Mouse (Mus musculus): ENCODE results near the gene Insc.

Insc gene

DNA sequence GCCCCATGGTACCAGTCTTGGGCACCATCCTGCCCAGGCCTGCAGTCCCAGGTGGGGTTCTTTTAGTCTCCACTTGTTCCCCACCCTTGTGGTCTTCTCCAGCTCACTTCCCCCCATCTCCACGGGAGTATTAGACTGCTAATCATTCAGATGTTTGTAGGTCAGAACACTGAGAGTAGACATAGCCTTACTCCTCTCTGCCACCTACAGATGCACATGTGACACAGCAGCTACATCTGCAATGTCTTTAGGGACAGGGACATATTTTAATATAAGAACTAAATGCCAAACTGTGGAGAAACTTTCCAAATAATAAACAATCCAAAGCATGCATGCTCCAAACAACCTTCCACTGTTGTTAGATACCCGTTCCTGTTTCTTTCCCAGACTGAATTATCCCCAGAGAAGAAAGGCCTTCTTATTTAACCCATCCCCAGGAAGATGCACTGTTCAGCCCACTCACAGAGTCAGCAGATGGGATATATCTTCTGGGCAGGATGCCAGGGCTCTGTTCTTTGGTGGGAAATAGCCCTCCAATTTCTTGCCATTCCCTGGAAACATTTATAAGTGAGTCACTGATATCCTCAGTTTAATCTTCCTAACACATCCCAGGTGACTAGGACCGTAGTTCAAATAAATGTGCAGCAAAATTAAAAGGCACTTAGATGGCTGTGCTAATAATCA lies 88.9 kb downstream of the Insc start:
- DNase-seq = no peak

DNA sequence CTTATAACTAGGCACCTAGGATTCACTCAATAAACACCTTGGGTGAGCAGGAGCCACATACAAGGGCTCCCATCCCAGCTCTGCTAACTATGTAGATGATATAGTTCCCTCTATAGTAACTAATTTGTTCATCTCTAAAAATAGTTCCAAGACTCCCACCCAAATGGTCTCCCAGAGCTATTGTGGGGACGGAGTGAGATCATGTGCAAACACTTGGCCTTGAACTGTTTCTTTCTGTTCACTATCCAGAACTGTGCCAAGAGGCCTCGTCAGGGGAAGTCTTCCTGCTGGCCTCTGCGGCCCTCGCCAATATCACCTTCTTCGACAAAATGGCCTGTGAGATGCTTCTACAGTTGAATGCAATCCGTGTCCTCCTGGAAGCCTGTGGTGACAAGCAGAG lies 91.0 kb downstream of the Insc start:
- DNase-seq = no peak

DNA sequence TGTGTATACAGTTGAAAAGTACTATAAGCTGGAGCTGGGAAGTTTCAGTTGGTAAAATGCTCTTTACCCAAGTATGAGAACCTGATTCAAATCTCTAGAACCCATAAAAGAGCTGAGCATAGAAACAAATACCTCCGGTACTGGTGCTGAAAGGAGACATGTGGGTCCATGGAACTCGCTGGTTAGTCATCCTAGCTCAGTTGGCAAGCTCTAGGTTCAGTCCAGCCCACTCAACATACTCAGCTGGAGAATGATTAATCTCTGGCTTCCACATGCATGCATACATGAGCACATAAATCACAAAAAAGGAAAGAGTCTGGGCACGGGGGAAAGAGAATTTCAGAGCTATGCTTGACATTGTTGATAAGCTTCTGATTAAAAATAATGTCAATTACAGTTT lies 93.8 kb downstream of the Insc start:
- DNase-seq = no peak

DNA sequence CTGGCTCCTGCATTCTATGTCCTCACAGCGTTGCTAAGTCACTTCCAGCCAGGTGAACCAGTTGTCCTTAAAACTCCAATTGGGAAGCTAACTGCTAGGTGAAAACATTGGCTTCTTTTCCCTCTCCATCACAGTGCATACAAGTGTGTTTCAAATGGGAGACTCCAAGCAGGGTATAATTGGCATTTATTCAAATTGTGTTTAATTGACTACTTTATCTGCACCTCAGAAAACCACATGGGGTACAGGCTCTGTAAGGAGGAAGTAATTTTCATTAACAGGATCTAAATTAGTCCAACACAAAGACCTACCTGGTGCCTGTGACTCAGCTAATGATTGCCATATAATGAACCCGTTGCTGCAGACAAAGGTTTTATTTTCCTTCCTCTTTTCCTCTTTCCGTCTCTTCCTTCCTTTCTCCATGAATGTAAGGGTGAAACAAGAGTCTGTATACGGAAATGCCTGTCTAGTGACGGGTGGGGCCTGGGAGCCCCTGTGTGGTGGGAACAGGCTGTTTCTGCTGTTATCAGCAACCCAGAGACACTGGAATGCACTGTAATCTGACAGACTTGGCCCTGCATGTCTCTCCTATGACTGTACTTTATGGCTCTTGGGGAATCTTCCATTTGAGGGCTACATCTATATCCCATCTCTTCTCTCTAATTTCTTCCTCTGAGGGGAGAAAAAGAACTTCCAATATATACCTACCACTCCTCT lies 96.7 kb downstream of the Insc start:
- DNase-seq = no peak

DNA sequence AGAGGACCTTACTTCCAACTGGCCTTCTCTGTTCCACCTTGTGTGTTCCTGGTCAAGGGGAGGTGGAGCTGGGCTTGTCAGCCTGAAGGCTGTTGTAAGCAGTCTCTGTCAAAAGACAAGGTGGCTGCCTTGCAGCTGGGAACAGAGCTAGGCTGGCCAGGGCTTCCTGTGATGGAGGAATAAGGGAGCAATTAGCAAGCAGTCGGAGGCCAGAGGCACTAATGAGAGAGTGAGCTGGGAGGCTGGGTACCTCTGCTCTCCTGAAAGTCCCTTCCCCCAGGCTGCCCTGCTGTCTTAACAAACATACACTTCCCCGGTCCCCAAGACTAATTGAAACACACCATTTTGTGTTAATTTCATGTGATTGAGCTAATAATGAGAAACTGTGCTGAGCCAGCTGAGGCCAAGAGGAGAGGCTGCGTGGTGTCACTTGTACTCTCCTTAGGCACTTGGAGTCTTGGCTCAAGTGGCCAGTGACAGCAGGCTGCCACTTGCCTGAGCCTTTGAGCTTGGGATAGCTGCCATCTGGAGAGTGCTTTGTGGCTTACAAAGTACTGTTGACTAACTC lies 99.2 kb downstream of the Insc start:
- no peak for DNase-seq

DNA sequence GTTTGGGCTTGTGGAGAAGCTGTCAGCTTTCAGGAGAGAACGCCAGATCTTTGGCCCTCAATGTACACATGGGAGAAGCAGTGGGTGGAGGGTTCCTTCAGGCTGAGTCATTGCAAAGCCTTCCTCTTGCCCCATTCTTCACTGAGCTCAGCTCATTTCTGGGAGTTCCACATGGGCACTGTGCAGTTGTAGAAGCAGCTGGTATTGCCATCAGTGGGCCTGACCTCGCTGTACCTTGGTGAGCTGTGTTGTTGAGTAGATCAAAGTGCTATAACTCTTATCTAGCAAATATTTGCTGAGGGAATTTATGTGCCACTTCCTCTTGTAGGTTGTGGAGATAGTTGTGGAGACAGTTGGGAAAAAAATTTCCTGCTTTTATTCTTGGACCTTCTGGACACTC lies 103.7 kb downstream of the Insc start:
- no peak for DNase-seq

DNA sequence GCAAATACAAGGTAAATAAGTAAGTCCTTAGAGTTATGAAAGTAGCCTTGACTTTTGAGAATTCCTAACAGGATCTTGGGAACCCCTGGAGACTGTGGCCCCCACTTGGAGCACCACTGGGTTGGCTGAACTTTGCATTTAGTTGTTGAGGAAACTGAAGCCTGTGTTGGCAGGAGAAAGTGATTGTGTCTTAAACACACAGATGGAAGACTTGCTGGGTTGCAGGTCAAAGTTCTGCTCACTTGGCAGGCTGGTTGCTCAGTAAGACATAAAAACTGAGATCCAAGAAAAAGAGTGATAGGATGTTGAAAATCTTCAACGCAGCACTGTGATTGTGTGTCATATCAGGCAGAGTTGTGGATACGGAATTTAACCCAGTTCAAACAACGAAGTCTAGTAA lies 108.9 kb downstream of the Insc start:
- DNase-seq = no peak

DNA sequence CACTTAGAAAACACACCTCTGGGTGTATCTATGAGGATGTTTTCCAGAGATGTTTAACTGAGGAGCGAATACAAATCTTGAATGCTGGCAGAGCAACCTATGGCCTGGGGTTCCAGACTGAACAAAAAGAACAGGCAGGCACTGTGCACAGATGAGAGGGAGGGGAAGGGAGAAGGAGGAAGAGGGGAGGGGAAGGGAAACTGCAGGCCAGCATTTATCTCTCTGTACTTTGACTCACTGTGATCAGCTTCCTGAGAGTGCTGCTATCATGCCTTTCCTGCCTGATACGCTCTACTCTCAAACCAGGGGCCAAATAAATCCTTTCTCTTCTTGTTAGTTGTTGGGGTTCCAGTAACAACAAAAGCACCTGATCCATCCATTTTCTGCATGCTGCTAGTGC lies 110.7 kb downstream of the Insc start:
- no peak for DNase-seq

DNA sequence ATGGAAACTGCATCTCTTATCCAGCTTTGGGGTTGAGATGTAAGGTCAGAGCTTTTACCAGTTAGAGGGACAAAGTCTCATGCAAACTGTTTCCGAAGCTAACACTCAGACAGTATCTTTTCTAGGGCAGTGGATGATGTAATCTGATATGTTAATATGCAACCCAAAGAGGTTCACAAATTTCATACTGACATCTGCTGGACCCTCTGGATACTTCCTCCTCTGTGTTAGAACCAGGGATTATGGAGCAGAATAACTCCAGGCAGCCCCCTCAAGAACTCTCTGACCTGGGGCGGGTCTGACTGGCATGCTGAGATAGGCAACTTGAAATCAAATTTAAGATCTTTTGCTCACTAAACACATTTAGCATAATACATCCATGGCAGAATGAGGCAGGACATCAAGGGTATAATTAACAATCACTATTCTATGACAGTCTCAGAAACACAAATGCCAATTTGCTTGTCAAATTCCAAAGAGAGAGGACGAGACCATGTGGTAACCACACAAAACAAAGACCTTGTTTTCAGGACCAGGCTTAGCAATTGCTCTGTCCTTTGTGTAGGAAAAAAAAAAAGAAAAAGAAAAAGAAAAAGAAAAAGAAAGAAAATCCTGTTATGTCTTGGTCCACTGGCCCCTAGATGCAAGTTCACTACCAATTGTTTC lies 117.5 kb downstream of the Insc start:
- DNase-seq = no peak

DNA sequence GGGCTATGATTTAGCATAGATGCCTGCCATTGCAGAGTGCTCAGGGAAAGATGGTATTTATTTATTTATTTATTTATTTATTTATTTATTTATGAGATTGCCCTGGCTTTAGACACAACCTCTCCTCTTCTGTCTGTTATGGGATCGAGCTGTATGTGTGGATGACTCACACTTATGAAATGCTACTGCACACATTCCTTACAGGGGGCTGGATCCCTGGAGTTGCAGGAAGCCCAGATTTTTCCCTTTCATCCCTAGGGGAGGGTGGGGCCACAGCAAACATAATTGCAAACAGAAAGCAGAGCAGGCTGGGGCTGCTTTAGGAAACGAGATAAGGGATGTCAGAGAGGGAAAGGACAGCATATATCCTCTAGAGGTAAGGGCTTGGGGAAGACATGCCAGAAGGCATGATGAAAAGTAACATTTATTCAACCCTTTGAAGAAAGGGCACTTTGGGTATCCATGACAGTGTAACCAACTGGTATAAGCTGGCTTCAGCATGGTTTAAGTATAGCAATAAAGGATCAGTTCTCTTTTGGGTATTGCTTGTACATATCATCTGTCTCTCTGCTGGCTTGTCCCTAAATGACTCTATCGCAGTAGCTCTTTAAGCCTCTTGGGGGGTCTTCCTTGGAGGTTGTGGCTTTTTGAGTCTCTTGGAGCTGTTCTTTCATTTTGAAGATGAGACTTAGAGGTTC lies 130.0 kb downstream of the Insc start:
- DNase-seq = no peak

DNA sequence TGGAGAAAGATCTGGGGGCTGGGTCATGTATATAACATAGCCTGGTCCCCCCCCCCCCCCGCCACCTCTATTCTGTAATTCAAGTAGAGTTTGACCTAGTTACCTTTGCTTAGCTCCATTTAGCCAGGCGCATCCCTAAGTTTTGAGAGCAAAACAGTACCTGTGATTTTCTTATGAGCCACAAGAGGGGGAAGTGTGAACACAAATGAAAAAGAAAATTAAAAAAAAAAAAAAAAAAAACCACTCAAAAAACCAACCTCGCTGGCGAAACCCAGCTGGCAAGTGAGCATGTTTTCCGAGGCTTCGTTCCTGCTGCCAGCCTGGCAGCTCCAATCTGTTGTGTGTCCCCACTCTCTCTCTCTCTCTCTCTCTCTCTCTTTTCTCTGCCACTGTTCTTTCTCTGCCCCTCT lies 130.5 kb downstream of the Insc start:
- no peak for DNase-seq

DNA sequence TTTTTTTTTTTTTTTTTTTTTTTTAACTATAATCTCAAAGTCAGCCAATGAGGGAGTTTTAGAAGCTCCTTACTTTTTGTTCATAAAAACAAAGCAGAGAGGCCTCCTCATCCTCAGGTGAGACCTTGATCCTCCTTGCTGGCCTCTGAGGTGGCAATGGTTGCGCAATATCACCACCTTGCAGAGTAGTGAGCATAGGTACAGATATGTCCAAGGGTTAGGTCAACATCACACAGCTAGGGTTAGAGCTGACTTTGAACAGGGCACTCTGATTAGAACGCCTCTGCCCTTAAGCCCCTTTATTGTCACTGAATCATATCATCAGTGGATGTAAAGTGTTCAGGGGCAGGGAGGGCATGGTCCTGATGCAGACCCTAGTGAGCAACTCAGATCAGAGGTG lies 131.1 kb downstream of the Insc start:
- DNase-seq = no peak

DNA sequence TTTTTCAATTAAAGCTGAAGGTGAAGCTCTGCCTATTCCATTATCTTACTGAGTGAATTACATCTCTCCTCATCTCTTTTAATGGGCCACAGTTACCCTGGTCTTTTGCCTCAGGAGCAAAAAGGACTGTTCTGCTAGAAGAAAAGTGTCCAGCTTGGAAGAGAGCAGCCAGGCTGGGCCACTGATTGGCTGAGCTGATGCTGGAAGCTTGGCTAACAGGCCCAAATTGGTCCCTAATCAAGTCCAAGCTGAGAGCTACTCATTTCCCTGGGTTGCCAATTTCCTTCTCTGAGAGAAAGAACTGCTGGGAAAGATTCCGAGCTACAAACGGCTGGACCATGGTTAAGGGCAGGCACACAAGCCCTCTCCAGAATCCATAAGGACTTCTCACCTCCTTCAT lies 140.1 kb downstream of the Insc start:
- no peak for DNase-seq

DNA sequence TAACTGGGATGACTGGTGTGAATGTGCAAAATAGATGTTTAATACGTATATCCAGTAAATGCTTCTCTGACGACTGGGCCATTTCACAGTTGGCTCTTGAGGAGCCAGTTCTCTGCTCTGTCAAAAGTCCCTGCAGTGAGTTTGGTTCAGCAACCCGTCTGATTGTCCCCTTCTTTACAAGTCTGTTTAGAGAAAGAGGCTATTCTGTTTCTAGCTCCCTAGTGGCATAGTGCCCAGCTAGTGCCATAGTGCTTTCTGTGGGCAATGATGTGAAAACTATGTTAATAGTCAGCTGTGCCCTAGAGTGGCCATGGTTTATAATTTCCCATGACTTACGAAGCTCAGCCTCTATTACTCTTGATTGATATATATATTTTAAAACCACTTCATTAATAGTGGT lies 143.4 kb downstream of the Insc start:
- no peak for DNase-seq

DNA sequence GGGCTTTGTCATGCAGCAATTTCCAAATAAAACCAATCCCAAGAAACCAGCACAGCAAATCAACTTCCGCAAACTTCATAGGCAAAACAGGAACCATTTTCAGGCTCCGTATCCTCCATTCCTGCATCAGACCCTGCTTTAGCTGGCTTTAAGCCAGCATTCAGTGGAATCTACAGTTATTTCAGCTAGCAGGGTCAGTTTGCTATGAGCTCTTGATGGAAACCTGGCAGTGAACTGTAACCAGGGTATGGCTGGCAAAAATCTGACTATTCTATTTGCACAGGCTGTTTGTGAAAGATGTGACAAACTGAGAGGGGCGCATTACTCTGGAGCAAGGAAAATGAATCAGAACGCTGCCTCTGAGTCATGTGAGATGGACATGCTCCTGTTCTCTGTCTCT lies 146.7 kb downstream of the Insc start:
- DNase-seq = no peak

DNA sequence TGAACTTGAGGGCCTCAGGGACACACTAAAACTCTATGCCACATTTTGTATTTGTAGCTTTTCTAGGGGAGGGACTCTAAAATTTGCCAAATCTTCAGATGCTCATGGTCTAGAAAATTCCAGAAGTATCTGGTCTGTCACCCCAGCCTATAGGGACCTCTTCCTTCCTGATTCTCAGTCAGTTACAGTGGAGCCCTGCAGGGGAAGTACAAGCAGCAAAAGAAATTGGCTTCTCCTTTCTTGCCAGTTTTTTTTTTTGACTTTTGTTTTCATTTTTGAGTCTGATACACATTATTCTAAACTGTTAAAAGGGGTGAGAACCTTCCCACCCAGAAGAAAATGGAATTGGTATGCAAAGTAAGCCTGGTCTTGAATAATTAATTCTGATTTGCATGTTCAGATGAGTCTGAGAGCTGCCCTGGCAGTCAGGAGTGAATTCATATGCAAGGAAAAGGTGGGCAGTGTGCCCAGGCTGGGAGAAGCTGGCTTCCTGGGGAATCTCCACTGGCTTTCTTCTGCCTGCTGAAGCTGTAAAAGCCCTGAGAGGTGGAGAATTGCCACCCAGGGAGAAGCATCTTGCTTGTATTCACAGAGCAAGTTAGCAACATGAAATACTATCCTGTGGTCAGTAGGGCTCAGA lies 149.2 kb downstream of the Insc start:
- no peak for DNase-seq

DNA sequence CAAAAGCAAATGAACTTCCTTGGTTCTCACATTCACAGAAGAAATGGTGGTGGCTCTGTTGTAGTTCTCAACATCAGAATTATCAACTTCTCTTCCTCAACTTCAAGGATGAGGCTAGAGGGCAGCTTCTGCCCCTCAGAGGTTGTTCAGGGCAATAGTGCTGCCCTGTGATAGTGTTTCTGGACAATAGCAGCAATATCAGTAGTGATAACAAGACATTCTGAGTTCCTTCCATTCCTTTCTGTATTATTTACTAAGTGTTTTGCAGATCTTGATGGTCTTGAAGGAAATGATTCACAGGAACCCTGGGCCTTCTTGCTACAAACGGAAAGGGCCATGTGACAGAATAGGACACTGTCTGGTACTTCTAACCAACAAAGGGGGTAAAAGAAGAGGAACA lies 150.4 kb downstream of the Insc start:
- no peak for DNase-seq

DNA sequence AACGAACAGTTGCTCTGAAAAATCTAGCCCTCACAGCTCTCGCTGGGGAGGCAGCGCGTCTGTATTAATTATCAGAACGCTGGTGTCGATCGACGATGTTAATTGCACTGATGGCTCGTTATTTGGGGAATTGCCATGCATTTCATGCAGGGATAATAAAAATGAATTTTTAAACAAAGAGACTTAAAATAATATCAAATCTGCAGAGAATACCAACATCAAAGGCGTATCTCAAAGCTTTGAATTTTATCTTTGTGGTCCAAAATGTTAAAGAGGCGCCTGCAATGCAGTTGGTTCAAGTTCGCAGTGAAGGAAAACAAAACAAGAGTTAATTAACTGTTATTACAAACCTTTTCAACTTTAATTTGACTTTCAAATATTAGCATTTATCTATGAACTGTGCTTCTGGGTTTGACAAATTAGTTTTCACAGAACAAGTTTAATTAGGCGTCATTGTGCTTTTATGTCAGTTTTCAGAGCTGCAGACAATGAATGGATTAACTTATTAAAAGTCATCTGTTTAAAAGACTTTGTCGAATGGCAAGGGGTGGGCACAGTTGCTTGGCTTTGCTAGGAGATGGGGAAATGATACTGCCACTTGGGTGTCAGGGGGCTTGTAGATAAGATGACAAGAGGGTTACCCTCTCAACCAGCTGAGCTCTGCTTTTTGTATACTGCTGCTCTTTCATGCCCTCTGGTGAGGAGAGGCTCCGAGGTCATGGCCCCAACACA lies 153.6 kb downstream of the Insc start:
- no peak for DNase-seq
